Mouse (Mus musculus) B cell, adult 2 months (primary cell): Measurements from ENCODE around the gene Mta2.

ENCODE experiments used
- DNase-seq, 2 experiments: peaks; one replicate each; pipeline ENCODE4 v3.0.0; 2022

Mta2 gene

DNA sequence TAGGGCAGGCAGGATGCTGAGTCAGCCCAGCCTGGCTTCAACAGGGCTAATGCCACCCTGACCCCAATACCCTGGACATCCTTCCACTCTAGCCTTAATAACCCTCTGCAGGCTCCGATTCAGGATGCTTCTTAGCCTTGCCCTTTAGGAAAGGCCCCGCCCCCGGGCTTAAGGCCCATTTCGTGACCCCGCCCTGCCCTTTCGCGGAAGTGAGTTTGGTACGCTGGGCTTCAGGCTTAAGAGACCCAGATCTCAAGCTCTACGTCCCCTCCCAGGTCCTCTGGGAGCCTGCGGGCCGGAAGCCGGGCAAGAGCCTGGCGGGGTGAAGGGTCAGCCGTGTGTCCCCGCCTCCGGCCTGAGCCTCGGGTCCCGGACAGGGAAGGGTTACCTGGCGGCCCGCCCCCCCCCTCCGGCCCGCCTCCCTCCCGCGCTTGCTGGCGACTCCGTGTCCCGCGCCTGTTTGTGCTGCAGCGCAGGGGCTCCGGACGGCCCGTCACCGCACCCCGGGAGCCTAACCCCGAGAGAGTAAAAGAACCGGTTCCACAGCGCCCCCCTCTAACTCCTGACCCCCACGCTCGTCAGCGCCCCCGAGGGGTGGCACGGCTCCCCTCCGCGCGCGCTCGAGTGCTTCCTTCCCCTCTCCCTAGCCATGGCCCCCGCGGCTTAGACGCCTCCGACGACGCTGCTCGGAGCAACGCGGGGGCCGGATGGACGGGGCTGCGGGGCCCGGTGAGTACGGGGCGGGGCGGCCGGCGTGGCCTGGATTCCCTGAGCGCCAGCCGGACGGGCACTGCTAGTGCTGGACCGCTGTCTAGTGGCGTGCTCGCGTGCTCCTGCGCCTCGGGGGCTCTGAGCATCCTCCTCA is 12.2 kb upstream of the Mta2 start, which contains the start of the genes Rom1 and Eml3:
TSS of gene Rom1 (minus strand) at position 133 of the 865 bp plus-strand sequence.
TSS of gene Eml3 (plus strand) at position 329 of the 865 bp plus-strand sequence.
- peak; percentile 86 for DNase-seq

DNA sequence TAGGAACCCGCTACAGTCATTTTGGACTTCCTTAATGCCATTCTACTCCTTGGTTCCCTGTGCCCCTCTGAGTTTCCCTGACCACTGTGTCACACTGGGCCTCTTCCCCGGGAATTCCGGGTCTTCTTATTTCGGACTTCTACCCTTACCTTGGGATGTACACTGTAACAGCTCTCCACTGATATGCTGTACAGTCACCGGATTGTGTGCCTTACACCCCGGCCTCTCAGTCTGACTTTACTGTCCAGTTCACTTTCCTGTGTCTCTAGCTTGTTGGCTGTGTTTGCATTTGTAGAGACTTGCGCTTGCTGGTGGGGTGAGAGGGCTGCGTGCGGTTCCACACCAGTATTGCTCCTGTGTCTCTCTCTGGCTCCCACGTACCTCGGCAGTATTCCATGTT is 11.6 kb upstream of the Mta2 start:
- DNase-seq, result no peak

DNA sequence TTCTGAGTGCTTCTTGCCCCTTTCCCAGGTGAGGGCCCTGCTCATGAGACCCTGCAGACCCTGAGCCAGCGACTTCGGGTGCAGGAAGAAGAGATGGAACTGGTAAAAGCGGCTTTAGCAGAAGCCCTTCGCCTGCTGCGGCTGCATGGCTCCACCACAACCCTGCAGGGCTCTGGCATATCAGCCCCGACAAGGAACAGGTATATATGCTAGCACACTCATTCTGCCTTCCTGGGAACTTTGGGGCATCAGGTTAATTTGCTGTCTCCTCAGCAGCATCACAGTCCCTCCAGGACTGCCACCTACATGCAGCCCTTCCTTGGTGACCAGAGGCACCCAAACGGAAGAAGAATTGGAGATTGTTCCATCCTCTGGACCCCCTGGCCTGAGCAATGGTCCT is 10.9 kb upstream of the Mta2 start:
- no peak for DNase-seq

DNA sequence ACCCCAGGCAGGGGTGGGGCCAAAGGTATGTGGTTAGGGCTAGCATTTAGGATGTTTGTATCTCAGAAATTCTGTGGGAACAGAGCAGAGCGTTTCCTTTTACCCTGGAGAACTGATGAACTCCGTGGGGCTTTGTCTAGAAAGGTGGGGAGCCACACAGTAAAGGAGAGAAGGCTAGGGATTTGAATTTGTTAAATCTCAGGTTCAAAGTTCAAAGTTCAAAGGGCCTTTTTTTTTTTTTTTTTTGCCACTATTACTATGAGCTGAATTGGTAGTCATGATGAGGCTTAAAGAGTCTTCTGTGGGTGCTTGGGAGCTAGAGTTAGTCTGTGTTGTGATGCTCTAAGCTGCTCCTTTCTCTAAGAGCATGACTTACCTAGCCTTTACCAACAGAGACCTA is 4.9 kb upstream of the Mta2 start:
- DNase-seq, result no peak

- no peak for DNase-seq
Measured at GRCm38 (mm10) chr19:8940526-8941133, 1.0 kb upstream of the Mta2 start.

DNA sequence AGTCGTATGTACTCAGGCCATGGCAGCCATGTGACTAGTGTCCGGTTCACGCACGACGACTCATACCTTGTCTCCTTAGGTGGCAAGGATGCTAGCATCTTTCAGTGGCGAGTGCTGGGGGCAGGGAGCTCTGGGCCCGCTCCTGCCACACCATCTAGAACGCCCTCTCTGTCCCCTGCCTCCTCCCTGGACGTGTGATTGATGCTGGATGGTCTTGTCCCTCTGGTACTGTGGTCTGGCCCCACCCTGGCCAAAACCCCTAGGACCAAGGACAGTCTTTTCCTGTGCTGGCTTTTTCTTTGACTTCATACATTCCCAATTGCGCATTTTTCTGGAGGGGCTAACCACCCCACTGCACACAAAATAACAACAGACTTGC is 550 bp upstream of the Mta2 start:
- DNase-seq, result no peak

DNA sequence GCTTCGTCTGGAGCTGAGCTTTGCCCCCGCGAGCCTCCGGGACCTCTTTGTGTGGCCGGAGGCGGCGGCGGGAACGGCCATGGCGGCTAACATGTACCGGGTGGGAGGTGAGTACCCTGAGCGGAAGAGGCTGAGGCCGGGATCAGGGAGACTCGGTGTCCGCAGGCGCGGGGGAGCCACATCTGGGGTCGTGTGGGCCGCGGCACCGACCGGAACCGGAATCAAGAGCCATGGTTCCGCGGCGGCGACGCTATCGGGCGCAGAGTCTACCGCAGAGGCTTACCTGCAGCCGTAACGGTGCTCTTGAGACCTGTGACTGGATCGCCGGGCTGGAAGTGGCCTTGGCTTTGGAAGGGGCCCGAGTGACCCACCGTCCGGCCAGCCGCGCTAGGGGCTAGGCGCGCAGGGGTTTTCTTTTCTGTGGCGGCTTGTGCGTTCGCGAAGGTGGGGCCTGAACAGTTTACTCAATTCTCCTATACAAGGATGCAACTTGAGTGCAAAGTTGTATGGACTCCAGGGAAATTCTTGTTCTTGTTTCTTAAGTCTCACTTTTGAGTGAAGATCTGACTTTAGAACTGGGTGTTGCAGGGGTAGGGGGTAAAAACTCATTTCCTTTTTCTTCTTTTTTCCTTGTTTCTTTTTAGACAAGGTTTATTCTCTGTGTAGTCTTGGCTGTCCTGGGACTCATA is 745 bp downstream of the Mta2 start:
- DNase-seq, result no peak

DNA sequence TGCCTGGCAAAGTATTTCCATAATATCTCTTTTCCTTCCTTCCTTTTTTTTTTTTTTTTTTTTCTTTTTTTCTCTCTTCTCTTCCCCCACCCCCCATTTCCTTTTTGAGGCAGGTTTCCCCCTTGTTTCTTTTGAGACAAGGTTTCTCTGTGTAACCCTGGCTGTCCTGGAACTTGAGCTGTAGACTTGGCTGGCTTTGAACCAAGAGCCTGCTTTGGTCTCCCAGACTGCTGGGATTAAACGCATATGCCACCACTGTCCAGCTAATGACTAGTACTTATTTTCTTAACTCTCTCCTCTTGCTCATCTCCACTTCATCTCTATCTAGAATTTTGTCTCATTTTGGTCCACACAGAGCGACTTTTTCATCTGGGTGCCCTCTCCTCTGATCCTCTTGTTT is 1.4 kb downstream of the Mta2 start:
- DNase-seq, result no peak

- DNase-seq, result no peak
Measured at GRCm38 (mm10) chr19:8944062-8944461, 2.4 kb downstream of the Mta2 start.

- peak; percentile 62 to 64 for DNase-seq
Measured at GRCm38 (mm10) chr19:8944750-8945149, 3.1 kb downstream of the Mta2 start.

DNA sequence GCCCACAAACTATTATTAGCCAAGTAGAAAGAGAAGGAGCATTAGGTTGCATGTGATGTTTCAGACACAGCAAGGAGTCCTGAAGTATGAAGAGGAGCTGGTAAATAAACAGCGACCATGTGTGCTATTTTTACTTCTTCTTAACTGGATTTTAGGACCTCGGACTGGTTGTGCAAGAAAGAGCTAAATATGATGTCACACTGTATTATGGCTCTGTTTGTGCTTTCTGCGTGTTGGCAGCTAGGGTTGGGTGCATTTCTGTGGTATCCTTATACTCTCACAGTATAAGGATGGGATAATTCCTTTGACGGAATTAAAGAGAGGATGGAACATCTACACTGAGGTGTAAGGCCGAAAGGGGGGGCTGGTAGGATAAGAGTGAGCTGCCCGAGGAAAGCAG is 3.6 kb downstream of the Mta2 start:
- no peak for DNase-seq

DNA sequence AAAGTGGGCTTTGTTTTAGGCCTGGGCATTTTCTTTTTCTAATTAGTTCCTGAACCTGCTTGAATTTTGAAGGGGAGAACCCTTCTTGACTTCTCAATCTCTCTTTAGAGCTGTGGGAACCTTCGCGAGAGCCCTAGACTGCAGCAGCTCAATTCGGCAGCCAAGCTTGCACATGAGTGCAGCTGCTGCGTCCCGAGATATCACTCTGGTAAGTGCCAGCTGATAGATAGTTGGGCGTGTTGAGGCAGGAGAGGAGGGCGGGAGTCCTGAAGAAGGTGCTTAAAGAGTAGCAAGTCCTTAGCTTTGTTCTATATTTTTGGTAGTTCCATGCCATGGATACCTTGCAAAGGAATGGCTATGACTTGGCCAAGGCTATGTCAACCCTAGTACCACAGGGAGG is 5.3 kb downstream of the Mta2 start:
- no peak for DNase-seq

DNA sequence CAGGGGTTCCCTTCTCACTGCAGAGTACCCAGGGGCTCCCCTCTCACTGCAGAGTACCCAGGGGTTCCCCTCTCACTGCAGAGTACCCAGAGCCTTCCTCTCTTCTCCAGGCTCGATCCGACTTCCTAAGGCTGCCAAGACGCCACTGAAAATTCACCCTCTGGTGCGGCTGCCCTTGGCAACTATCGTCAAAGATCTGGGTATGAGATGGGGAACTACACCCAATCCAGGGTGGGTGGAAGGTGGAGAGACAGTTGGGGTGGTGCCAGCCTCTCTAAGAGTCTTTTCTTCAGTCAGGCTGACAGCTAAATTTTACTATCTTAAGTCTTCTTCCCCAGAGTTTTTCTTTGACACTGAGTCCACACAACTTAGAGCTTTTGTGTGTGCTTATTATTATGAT is 8.5 kb downstream of the Mta2 start:
- DNase-seq, result no peak

DNA sequence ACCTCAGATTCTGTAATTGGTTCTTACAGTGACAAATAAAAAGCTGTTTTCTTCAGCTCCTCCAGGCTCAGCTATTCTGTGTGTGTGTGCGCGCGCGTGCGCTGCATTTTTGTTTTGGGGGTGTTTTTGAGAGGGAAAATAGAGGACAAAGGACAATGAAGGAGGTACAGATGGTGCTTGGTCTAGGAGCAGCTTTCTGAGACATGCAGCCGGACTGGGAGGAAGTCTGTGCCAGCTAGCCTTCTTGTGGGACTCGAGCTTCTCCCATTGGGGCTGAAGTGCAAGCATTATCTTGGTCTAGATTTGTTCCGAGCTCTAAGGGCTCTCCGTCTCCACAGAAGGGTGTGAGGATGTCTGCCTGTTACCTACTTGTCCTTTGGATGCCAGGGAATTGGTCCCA is 10.6 kb downstream of the Mta2 start:
- DNase-seq, result no peak

- peak; percentile 91 to 92 for DNase-seq
Measured at GRCm38 (mm10) chr19:8953135-8954039, 11.7 kb downstream of the Mta2 start, which contains the start of gene Tut1. Gene Tut1 (plus strand): TSS chr19:8953847.

GRCm38 (mm10) chr19:8954171-8954570 is 12.5 kb downstream of the Mta2 start:
- peak; percentile 19 to 29 for DNase-seq

- DNase-seq, result no peak
Measured at GRCm38 (mm10) chr19:8962256-8962655, 20.6 kb downstream of the Mta2 start.

DNA sequence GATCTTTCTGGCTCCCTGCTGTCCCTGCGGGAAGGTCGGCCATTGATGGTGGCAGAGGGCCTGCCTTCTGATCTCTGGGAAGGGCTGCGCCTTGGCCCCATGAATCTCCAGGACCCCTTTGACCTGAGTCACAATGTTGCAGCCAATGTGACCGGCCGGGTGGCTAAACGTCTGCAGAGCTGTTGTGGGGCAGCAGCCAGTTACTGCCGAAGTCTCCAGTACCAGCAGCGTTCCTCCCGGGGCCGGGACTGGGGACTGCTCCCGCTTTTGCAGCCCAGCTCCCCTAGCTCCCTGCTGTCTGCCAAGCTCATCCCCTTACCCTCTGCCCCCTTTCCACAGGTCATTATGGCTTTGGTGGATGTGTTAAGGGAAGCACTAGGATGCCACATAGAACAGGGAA is 23.4 kb downstream of the Mta2 start:
- no peak for DNase-seq

- no peak for DNase-seq
Measured at GRCm38 (mm10) chr19:8965771-8966170, 24.1 kb downstream of the Mta2 start.

GRCm38 (mm10) chr19:8966198-8966589 is 24.5 kb downstream of the Mta2 start:
- DNase-seq, result no peak

DNA sequence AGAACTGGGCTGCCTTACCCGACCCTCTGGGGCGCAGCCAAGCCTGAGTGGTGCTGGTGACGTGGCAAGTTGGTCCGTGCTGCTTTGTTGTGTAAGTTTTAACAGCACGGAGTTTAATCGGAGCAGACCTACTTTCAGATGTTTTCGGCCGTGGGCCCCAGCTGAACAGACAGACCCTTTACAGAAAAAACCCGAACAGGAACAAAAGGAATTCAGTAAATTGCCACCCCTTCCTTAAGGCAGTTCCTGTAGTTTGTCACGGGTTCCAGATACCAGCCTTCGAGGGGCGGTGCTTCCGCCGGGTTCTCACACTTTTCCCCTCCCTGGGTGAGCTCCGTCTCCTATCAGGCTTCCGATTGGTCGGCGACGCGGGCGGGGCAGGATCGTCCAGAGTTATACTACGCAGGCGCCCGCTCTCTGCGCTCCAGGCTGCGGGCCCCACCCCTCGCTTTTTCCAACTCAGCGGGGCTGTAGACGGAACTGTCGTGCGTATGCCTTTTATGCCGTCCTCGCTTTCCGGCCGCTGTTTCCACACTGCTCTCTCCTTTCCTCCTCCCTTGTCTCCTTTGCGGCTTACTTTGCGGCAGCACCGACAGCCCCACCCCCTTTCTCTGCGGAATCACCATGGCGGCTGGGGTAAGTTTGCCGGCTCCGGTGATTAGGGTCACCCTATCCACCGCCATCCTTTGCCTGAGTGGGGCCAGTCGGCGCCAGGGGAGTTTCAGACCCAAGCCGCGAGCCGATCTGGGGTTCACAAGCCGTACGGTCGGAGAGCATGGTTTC is 25.1 kb downstream of the Mta2 start, which contains the start of gene Eef1g:
TSS of gene Eef1g (plus strand) at position 452 of the 783 bp plus-strand sequence.
- DNase-seq, result peak; percentile 96 to 98

DNA sequence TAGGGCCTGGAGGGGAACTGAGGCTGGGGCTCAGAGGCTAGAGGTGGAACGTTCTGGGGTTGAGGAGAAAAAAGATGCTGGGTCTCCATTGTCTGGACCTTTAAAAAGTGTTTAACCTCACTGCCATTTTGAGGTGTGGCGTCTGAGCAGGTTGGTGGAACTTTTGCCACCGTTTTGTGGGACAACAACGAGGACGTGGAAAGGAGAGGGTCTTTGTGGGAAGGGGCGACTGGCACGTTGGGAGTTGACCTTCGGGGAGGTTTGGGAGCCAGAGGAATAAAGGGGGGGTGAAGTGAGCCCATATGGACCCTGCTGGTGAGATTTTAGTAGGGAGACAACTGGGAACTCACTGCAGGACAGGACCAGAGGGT is 25.7 kb downstream of the Mta2 start:
- no peak for DNase-seq
